Mouse (Mus musculus): ENCODE measurements around the gene Fkbp5. TPM values are rescaled to one million over a fixed set of nuclear protein-coding genes. Genes with fewer than 3 reads are reported as not detected.

The Fkbp5 gene
- polyA plus RNA-seq, 1 experiment from 2014 or later = 35.0 TPM

GRCm38 (mm10) chr17:28537881-28538280, 20.6 kb upstream of the Fkbp5 start:
- H3K27ac ChIP-seq = no peak overlapping the region
- H3K9ac ChIP-seq = no peak overlapping the region
- 0 out of 2 replicates have a peak, but pooled peaks cover 2% of the 10 kb centered on the region for H3K27me3 ChIP-seq
- H3K4me1 ChIP-seq = no peaks in the 10 kb centered on the region
- WGBS = 49% methylated on average over 12 of the region's 12 CpGs
- no peak overlapping the region for H3K4me3 ChIP-seq (replicated peaks)
- ATAC-seq (replicated peaks; ENCODE audit: low FRiP score) = no peak
- no peaks in the 10 kb centered on the region for H3K36me3 ChIP-seq
- H3K9me3 ChIP-seq (replicated peaks) = peaks cover 14% of the 10 kb centered on the region; the same call in 1 of the 2 replicates
- H3K4me2 ChIP-seq = no peak overlapping the region

- no peak for ATAC-seq (replicated peaks; ENCODE audit: low FRiP score)
- WGBS = 91% methylated on average over 13 of the region's 13 CpGs
- Histone ChIP-seq H3K4me1 (peaks cover 10% of the 10 kb centered on the region), H3K4me3 (replicated peaks) (no peak overlapping the region), H3K9ac (no peak overlapping the region), H3K4me2 (no peak overlapping the region), H3K9me3 (replicated peaks) (no peaks in the 10 kb centered on the region), H3K27ac (no peak overlapping the region), H3K36me3 (no peaks in the 10 kb centered on the region), H3K27me3 (0 out of 2 replicates have a peak, but pooled peaks cover 9% of the 10 kb centered on the region)
Observed at GRCm38 (mm10) chr17:28533327-28533726, 16.0 kb upstream of the Fkbp5 start.

- ATAC-seq (replicated peaks; ENCODE audit: low FRiP score) = no peak
- Histone ChIP-seq H3K9ac (no peak overlapping the region), H3K4me1 (peaks cover 17% of the 10 kb centered on the region), H3K36me3 (no peaks in the 10 kb centered on the region), H3K4me2 (no peak overlapping the region), H3K27me3 (0 out of 2 replicates have a peak, but pooled peaks cover 9% of the 10 kb centered on the region), H3K4me3 (replicated peaks) (no peak overlapping the region), H3K27ac (no peak overlapping the region), H3K9me3 (replicated peaks) (no peaks in the 10 kb centered on the region)
- 79% methylated on average over 7 of the region's 7 CpGs for WGBS
Observed at GRCm38 (mm10) chr17:28532557-28532956, 15.2 kb upstream of the Fkbp5 start.

- H3K9me3 ChIP-seq (replicated peaks) = no peaks in the 10 kb centered on the region
- H3K4me1 ChIP-seq = peaks cover 22% of the 10 kb centered on the region
- H3K27me3 ChIP-seq = 0 out of 2 replicates have a peak, but pooled peaks cover 8% of the 10 kb centered on the region
- no peak overlapping the region for H3K27ac ChIP-seq
- no peak overlapping the region for H3K9ac ChIP-seq
- peak overlapping the region; percentile 10 for H3K4me3 ChIP-seq (replicated peaks)
- 0 out of 2 replicates have a peak, but pooled peaks have one; percentile 36 for ATAC-seq (replicated peaks; ENCODE audit: low FRiP score)
- H3K4me2 ChIP-seq = peak overlapping the region; percentile 48
- no peaks in the 10 kb centered on the region for H3K36me3 ChIP-seq
- WGBS = 11% methylated on average over 18 of the region's 18 CpGs
Observed at GRCm38 (mm10) chr17:28531946-28532345, 14.6 kb upstream of the Fkbp5 start.

- no peak within 1 kb of the TSS for H3K27ac ChIP-seq
- WGBS = 84% methylated on average over 6 of the region's 6 CpGs
- peak within 1 kb of the TSS; percentile 48 for H3K4me2 ChIP-seq
- no peak within 1 kb of the TSS for H3K9ac ChIP-seq
- no peak for ATAC-seq (replicated peaks; ENCODE audit: low FRiP score)
- 0 out of 2 replicates have a peak, but pooled peaks cover 7% of the 10 kb centered on the region for H3K27me3 ChIP-seq
- H3K4me1 ChIP-seq = peaks cover 22% of the 10 kb centered on the region
- H3K4me3 ChIP-seq (replicated peaks) = no peak within 1 kb of the TSS
- H3K9me3 ChIP-seq (replicated peaks) = no peaks in the 10 kb centered on the region
- H3K36me3 ChIP-seq = no peaks in the 10 kb centered on the region
Observed at GRCm38 (mm10) chr17:28530506-28530905, 13.2 kb upstream of the Fkbp5 start, which contains the start of gene Armc12. TSS of gene Armc12 (plus strand) at chr17:28530806.

- Histone ChIP-seq H3K27ac (no peak overlapping the region), H3K9me3 (replicated peaks) (no peaks in the 10 kb centered on the region), H3K36me3 (no peaks in the 10 kb centered on the region), H3K4me2 (no peak overlapping the region), H3K27me3 (0 out of 2 replicates have a peak, but pooled peaks cover 7% of the 10 kb centered on the region), H3K4me1 (peaks cover 24% of the 10 kb centered on the region), H3K4me3 (replicated peaks) (no peak overlapping the region), H3K9ac (no peak overlapping the region)
- no peak for ATAC-seq (replicated peaks; ENCODE audit: low FRiP score)
- WGBS = 77% methylated on average over 4 of the region's 4 CpGs
Observed at GRCm38 (mm10) chr17:28529116-28529515, 11.8 kb upstream of the Fkbp5 start.

GRCm38 (mm10) chr17:28528043-28528351, 10.7 kb upstream of the Fkbp5 start:
- WGBS = 4% methylated on average over 6 of the region's 6 CpGs
- ATAC-seq (replicated peaks; ENCODE audit: low FRiP score) = no peak
- no peak overlapping the region for H3K9ac ChIP-seq
- H3K9me3 ChIP-seq (replicated peaks) = no peaks in the 10 kb centered on the region
- 0 out of 2 replicates have a peak overlapping the region, but pooled peaks have one; percentile 19 for H3K27ac ChIP-seq
- peak overlapping the region; percentile 46 for H3K4me2 ChIP-seq
- peaks cover 33% of the 10 kb centered on the region for H3K4me1 ChIP-seq
- 0 out of 2 replicates have a peak, but pooled peaks cover 7% of the 10 kb centered on the region for H3K27me3 ChIP-seq
- no peaks in the 10 kb centered on the region for H3K36me3 ChIP-seq
- no peak overlapping the region for H3K4me3 ChIP-seq (replicated peaks)

GRCm38 (mm10) chr17:28527184-28528042, 10.1 kb upstream of the Fkbp5 start:
- H3K27ac ChIP-seq = peak overlapping the region; percentile 19; the same call in 1 of the 2 replicates
- H3K9ac ChIP-seq = no peak overlapping the region
- WGBS = 41% methylated on average over 12 of the region's 12 CpGs
- H3K4me2 ChIP-seq = peak overlapping the region; percentile 46
- H3K27me3 ChIP-seq = 0 out of 2 replicates have a peak, but pooled peaks cover 7% of the 10 kb centered on the region
- H3K4me3 ChIP-seq (replicated peaks) = no peak overlapping the region
- no peak for ATAC-seq (replicated peaks; ENCODE audit: low FRiP score)
- H3K36me3 ChIP-seq = no peaks in the 10 kb centered on the region
- H3K4me1 ChIP-seq = peaks cover 39% of the 10 kb centered on the region
- no peaks in the 10 kb centered on the region for H3K9me3 ChIP-seq (replicated peaks)

GRCm38 (mm10) chr17:28524831-28525430, 7.6 kb upstream of the Fkbp5 start:
- WGBS = 72% methylated on average over 4 of the region's 4 CpGs
- Histone ChIP-seq H3K9ac (no peak overlapping the region), H3K27me3 (peaks cover 12% of the 10 kb centered on the region; the same call in 1 of the 2 replicates), H3K9me3 (replicated peaks) (no peaks in the 10 kb centered on the region), H3K4me3 (replicated peaks) (no peak overlapping the region), H3K36me3 (no peaks in the 10 kb centered on the region), H3K4me1 (peaks cover 38% of the 10 kb centered on the region), H3K4me2 (no peak overlapping the region), H3K27ac (no peak overlapping the region)
- ATAC-seq (replicated peaks; ENCODE audit: low FRiP score) = no peak

- Histone ChIP-seq H3K9ac (no peak overlapping the region), H3K9me3 (replicated peaks) (no peaks in the 10 kb centered on the region), H3K27ac (no peak overlapping the region), H3K27me3 (peaks cover 12% of the 10 kb centered on the region; the same call in 1 of the 2 replicates), H3K4me2 (peak overlapping the region; percentile 98), H3K36me3 (no peaks in the 10 kb centered on the region), H3K4me3 (replicated peaks) (no peak overlapping the region), H3K4me1 (peaks cover 38% of the 10 kb centered on the region)
- WGBS = 84% methylated on average over 23 of the region's 23 CpGs
- no peak for ATAC-seq (replicated peaks; ENCODE audit: low FRiP score)
Observed at GRCm38 (mm10) chr17:28524009-28524695, 6.8 kb upstream of the Fkbp5 start.

GRCm38 (mm10) chr17:28523355-28524008, 6.2 kb upstream of the Fkbp5 start:
- Histone ChIP-seq H3K27me3 (peaks cover 10% of the 10 kb centered on the region; the same call in 1 of the 2 replicates), H3K9me3 (replicated peaks) (no peaks in the 10 kb centered on the region), H3K4me3 (replicated peaks) (peak overlapping the region; percentile 69), H3K27ac (peak overlapping the region; percentile 93), H3K4me2 (peak overlapping the region; percentile 98), H3K36me3 (no peaks in the 10 kb centered on the region), H3K9ac (peak overlapping the region; percentile 58), H3K4me1 (peaks cover 45% of the 10 kb centered on the region)
- ATAC-seq (replicated peaks; ENCODE audit: low FRiP score) = peak; percentile 38
- WGBS = 10% methylated on average over 28 of the region's 28 CpGs
